Mouse (Mus musculus) embryonic stem cell, embryonic (primary cell): ENCODE results near the gene Insl5.

Experiments
- CTCF ChIA-PET, 4 experiments: fragments of 300-600 bp in 2 of 4; fragments of 350-600 bp in 2 of 4; sonication (Branson Sonifier 250); formaldehyde crosslinking; loops; one replicate each; lab custom pipeline; 2022; ENCODE audit warnings: inconsistent platforms in 2 of 4; lab: Charles Lee
- POLR2A ChIA-PET, 4 experiments: fragments of 300-600 bp in 2 of 4; fragments of 350-600 bp in 2 of 4; sonication (Branson Sonifier 250); formaldehyde crosslinking; loops; one replicate each; lab custom pipeline; 2022; ENCODE audit warnings: antibody characterized with exemption in 4 of 4, inconsistent platforms in 1 of 4; lab: Charles Lee

The Insl5 gene

GRCm38 (mm10) chr4:102974172-102974571 lies 52.5 kb downstream of the Insl5 start:
- CTCF ChIA-PET = interaction anchor here in 1 of 4 experiments (0.6 kb wide), 1 partner anchor 745 kb away, joined by 5 read pairs; no protein-coding TSS in a partner anchor
- POLR2A ChIA-PET = no interaction called here

DNA sequence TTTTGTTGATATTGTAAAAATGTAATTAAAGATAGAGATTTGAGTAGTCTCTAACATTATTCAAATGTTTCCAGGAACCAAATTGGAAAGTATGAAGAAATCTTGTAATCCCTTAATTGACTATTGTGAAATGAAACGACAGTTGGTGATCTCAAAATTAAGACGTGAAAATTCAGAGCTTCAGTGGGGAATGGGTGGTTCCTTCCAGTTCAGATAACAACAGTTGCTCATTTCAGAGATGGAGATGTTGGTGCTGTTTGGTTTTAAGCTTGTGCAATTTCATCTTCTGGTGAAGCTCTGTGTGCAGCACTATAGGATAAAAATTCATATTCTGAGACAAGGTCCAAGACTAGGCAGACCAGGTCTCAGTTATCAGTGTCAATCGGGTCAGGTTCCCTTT lies 54.6 kb downstream of the Insl5 start:
- CTCF ChIA-PET = no interaction called here
- POLR2A ChIA-PET = interaction anchor here in 1 of 4 experiments (0.5 kb wide), 1 partner anchor 341 kb away, joined by 5 read pairs; the partner anchor contains the start of gene Oma1

DNA sequence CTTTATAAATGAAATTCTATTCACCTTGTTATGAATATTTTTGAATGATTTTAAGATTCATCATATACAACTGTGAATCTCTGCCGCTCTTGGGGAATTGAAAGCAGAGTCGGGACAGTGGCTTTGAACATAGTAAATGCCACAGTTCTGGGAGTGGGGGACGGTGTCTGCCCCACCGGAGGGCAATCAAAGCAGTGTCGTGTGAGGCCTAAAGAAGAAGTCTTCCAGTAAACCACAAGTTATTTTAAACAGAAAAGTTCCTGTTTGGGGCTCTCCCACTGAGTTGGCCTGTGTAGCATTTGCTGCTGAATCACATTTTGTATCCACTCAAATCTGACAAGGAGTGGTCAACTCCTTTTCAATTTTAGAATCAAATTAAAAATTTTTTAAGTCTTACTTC lies 55.5 kb downstream of the Insl5 start:
- POLR2A ChIA-PET = no interaction called here
- CTCF ChIA-PET = no interaction called here

GRCm38 (mm10) chr4:102969599-102969998 lies 57.0 kb downstream of the Insl5 start:
- CTCF ChIA-PET = no interaction called here
- POLR2A ChIA-PET = interaction anchor here in 1 of 4 experiments (0.6 kb wide), 1 partner anchor 400 kb away, joined by 4 read pairs; no protein-coding TSS in a partner anchor
